Mouse (Mus musculus) heart, embryonic 15.5 days (tissue): Measurements from ENCODE around the gene Nlrp4c. TPM values are rescaled to one million over a fixed set of nuclear protein-coding genes. Genes with fewer than 3 reads are reported as not detected.
A peak's percentile ranks its signal among the peaks of the same experiment; 100 is the strongest.

Experiments
- ATAC-seq: fragments of 200-750 bp; cut with Nextera tagmentation; replicated peaks from 2 replicates; pipeline ENCODE4 v1.8.0; 2017; ENCODE audit warnings: low read depth, moderate TSS enrichment; ENCODE audit not compliant: insufficient number of reproducible peaks, insufficient read depth, low FRiP score
- H3K27ac ChIP-seq: fragments of 300-500 bp; sonication (generic); 2 replicates; pipeline ENCODE4 v1.5.1; 2015; ENCODE audit warnings: mild to moderate bottlenecking, inconsistent platforms
- H3K27me3 ChIP-seq: fragments of 300-500 bp; sonication (generic); 2 replicates; pipeline ENCODE4 v1.6.1; 2015; ENCODE audit warnings: inconsistent platforms
- H3K36me3 ChIP-seq: fragments of 300-500 bp; sonication (generic); 2 replicates; pipeline ENCODE4 v1.6.1; 2015; ENCODE audit warnings: mild to moderate bottlenecking, inconsistent platforms
- H3K4me1 ChIP-seq: fragments of 300-500 bp; sonication (generic); replicated peaks from 2 replicates; pipeline ENCODE4 v1.6.1; 2015; ENCODE audit warnings: inconsistent platforms
- H3K4me2 ChIP-seq: fragments of 300-500 bp; sonication (generic); 2 replicates; pipeline ENCODE4 v1.6.1; 2015; ENCODE audit warnings: inconsistent platforms, mild to moderate bottlenecking, moderate library complexity
- H3K4me3 ChIP-seq: fragments of 300-500 bp; sonication (generic); 2 replicates; pipeline ENCODE4 v1.5.1; 2015; ENCODE audit warnings: mild to moderate bottlenecking, inconsistent platforms
- H3K9ac ChIP-seq: fragments of 300-500 bp; sonication (generic); 2 replicates; pipeline ENCODE4 v1.6.1; 2015; ENCODE audit warnings: mild to moderate bottlenecking, inconsistent platforms
- H3K9me3 ChIP-seq: fragments of 300-500 bp; sonication (generic); replicated peaks from 2 replicates; pipeline ENCODE4 v1.6.1; 2016; ENCODE audit warnings: inconsistent platforms
- WGBS: fragments of 180-500 bp; shearing (Covaris S2); methylation state at CpG from one replicate; pipeline ENCODE4 v1.1.7; 2015; ENCODE audit warnings: mixed read lengths; 5-methylcytosine and 5-hydroxymethylcytosine counted together
- polyA plus RNA-seq: library from polyadenylated mRNA; unstranded; fragments of >200 nt; fragmentation: Nextera tagmentation; extraction: Ambion mirVana; gene quantifications from 2 replicates; pipeline ENCODE4 v1.2.1, GENCODE M21; 2015

The Nlrp4c gene
- polyA plus RNA-seq, 1 experiment from 2014 or later: not detected

DNA sequence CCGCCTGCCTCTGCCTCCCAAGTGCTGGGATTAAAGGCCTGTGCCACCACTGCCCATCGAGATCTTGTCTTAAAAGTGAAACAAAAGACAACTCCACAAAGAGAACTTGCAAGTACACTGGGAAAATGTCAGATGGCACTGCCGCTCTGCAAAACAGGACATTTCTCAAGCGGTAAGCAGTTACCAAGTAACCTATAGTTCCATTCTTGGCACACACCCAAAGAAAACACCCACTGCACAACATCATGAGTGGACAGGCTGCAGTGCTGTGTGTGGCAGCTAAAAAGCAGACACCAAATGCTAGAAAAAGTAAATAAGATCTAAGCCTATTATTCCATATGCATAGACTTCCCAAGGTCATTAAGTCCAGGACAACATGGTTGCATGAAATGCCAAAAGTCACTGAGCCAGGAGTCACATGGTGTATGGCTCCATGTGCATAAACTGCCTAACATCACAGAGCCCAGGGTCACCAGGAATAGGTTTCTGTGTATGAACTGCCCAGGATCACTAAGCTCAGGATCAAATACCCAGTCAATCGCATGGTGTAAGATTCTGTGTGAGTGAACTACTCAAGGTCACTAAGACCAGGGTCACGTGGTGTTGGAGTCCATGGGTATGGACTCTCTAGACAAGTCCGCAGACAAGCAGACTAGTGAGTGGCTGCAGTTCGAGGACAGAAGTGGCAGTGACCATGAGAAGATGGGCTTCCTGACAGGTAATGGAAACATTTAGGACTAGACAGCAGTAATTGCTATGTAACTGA, 100.6 kb downstream of the Nlrp4c start:
- H3K9ac ChIP-seq: no peak overlapping the region
- peak overlapping the region; percentile 78 for H3K27ac ChIP-seq
- no peaks in the 10 kb centered on the region for H3K9me3 ChIP-seq
- no peak overlapping the region for H3K4me3 ChIP-seq
- H3K4me1 ChIP-seq: peaks cover 70% of the 10 kb centered on the region
- no peaks in the 10 kb centered on the region for H3K27me3 ChIP-seq
- ATAC-seq: no peak
- WGBS: 69% methylated on average over 8 of the region's 8 CpGs
- H3K4me2 ChIP-seq: no peak overlapping the region
- peaks cover 6% of the 10 kb centered on the region; the same call in 1 of the 2 replicates for H3K36me3 ChIP-seq

DNA sequence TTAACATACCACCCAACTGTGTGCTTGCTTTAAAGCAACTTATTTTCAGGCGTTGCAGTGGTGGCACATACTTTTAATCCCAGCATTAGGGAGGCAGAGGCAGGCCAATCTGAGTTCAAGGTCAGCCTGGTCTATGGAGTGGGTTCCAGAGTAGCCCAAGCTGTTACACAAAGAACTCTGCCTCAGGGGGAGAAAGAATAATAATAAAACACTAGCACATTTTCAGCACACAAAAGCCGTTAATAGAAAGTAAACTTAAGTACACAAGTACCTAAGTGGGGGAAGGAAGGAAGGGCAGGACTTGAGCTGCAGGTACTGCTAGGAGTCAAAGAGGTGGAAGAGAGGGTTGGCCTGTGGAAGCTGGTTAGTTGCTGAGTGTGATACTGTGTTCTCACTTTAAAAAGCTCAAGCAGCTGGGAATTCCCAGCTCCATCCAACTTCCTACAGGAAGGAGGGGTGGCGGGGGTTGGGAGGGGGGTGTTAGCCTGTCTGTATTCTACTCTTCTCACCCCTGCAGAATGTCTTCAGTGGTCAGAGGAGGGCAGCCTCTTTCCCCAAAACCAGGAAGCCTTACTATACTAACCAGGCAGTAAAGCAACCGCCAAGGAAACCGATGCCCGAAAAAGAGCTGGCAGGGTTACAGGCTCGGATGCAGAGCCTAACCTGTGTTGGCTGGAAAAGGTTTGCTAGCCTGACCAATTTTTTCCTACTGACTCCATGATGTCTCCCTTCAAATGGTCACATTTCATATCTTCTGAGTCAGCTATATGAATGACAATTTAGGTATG, 101.4 kb downstream of the Nlrp4c start:
- WGBS: 46% methylated on average over 7 of the region's 7 CpGs
- H3K4me1 ChIP-seq: peaks cover 74% of the 10 kb centered on the region

DNA sequence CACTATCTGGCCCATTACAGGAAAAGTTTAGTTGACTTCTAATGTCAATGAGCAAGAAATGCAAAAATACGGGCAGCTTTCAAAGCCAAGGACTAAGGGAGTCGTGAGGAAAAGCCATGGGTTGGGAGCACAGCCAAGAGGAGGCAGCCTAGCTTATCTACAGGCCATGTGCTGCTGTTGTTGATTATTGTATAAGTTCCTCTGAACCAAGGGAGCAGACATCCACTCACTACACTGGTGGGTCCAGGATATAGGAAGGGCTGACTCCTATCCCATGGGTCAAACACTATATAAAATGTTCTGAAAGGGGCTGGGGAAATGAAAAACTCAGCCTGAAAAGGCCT, 102.0 kb downstream of the Nlrp4c start:
- Histone ChIP-seq H3K27me3 (no peaks in the 10 kb centered on the region), H3K4me2 (peak overlapping the region; percentile 32; the same call in 1 of the 2 replicates), H3K36me3 (peaks cover 3% of the 10 kb centered on the region; the same call in 1 of the 2 replicates), H3K9me3 (no peaks in the 10 kb centered on the region), H3K9ac (no peak overlapping the region), H3K4me1 (peaks cover 80% of the 10 kb centered on the region), H3K4me3 (no peak overlapping the region), H3K27ac (peak overlapping the region; percentile 78)
- ATAC-seq: peak; percentile 30; the same call in 1 of the 2 replicates
- WGBS: 8% methylated on average over 2 of the region's 2 CpGs

More for the DNA sequence above, 101.4 kb downstream of the Nlrp4c start:
- Histone ChIP-seq H3K4me2 (peak overlapping the region; percentile 32; the same call in 1 of the 2 replicates), H3K36me3 (peaks cover 6% of the 10 kb centered on the region; the same call in 1 of the 2 replicates), H3K4me3 (no peak overlapping the region), H3K27me3 (no peaks in the 10 kb centered on the region), H3K9me3 (no peaks in the 10 kb centered on the region), H3K9ac (no peak overlapping the region), H3K27ac (peak overlapping the region; percentile 78)
- ATAC-seq: peak; percentile 23; the same call in 1 of the 2 replicates

DNA sequence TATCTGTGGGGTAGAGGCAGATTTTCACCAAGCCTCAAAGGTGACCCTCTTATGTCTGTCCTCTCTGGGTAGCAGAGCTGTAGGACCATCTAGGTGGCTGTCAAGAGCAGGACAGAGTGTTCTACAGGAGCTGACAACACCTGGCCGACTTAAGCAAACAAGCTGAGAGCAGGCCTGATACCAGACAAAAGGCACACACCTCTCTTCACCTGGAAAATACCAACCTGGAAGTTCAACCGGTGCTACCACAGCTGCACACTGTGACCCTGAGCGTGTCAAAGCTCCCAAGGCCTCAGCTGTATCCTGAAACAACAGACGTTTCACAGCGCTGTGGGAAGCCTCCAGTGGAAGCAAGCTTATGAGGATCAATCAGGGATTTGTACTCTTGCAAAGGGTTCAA, 102.7 kb downstream of the Nlrp4c start:
- peak overlapping the region; percentile 78 for H3K27ac ChIP-seq
- no peaks in the 10 kb centered on the region for H3K27me3 ChIP-seq
- no peak overlapping the region for H3K9ac ChIP-seq

DNA sequence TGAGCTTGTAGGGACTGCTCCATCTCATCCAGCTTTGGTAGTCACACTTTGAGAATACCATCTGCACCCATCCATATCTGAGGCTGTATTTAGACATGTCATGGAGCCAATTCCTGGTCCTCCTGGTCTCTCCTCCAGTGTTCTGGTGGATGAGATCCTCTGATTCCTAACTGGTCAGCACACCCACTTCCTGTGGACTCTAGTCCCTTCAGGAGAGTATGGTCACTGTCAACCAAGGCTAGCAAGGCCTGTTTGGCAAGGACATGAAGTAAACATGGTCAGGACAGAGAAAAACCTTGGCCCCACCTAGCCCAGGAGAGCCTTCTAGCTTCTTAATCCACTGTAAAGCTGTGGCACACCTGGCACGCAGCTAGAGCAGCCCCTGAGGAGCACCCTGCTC, 106.3 kb downstream of the Nlrp4c start:
- WGBS: 88% methylated on average over 1 of the region's 1 CpGs
- Histone ChIP-seq H3K27ac (no peak overlapping the region), H3K36me3 (no peaks in the 10 kb centered on the region), H3K4me2 (no peak overlapping the region), H3K4me1 (peaks cover 76% of the 10 kb centered on the region), H3K9ac (no peak overlapping the region), H3K9me3 (no peaks in the 10 kb centered on the region), H3K4me3 (no peak overlapping the region), H3K27me3 (no peaks in the 10 kb centered on the region)
- no peak for ATAC-seq

More for the DNA sequence above, 102.7 kb downstream of the Nlrp4c start:
- Histone ChIP-seq H3K4me3 (no peak overlapping the region), H3K9me3 (no peaks in the 10 kb centered on the region), H3K4me1 (peaks cover 85% of the 10 kb centered on the region), H3K36me3 (no peaks in the 10 kb centered on the region), H3K4me2 (no peak overlapping the region)
- 59% methylated on average over 5 of the region's 5 CpGs for WGBS
- no peak for ATAC-seq

DNA sequence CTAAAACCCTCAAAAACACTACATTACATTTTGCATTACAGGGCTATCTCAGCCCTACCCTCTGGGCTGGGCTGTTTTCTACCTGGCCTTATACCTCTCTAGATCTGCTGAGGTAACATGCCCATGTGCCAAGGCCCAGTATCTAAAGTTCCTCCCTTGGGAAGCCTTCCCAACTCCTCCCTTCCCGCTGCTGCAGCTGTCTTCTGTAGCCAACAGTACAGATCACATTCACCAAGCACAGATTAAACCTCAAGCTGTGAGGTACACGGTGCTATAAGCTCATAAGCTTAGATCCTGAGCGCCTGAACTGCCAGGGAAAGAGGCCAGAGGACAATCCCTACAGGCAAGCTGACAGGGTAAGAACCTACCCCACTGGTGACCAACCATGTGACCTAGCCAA, 107.1 kb downstream of the Nlrp4c start:
- no peaks in the 10 kb centered on the region for H3K9me3 ChIP-seq
- H3K27ac ChIP-seq: no peak overlapping the region; the same call in 1 of the 2 replicates
- no peaks in the 10 kb centered on the region for H3K27me3 ChIP-seq
- H3K4me2 ChIP-seq: no peak overlapping the region
- H3K36me3 ChIP-seq: no peaks in the 10 kb centered on the region
- 67% methylated on average over 3 of the region's 3 CpGs for WGBS
- H3K4me3 ChIP-seq: no peak overlapping the region
- H3K9ac ChIP-seq: no peak overlapping the region
- ATAC-seq: no peak
- peaks cover 73% of the 10 kb centered on the region for H3K4me1 ChIP-seq

DNA sequence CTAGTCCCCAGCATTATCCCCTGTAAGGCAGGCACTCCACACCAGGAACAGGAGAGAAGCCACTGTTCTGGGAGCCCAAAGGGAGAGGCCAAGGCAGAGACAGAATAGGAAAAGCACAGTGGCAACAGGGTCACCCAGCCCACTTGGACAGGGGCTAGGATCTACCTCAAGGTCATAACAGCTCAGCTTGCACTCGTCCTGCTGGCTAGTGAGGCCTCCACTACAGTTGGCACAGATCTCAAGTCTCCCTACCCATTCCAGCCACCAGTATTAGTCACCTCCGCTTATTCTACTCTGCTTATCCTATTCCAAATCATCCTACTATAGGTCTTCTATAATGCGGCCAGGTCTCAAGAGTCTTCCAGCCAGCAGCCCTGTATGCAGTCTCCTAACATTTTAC, 108.2 kb downstream of the Nlrp4c start:
- peak overlapping the region; percentile 11; the same call in 1 of the 2 replicates for H3K27ac ChIP-seq
- no peaks in the 10 kb centered on the region for H3K36me3 ChIP-seq
- H3K9ac ChIP-seq: no peak overlapping the region
- WGBS: 76% methylated on average over 3 of the region's 3 CpGs
- peaks cover 62% of the 10 kb centered on the region for H3K4me1 ChIP-seq
- no peaks in the 10 kb centered on the region for H3K27me3 ChIP-seq
- H3K9me3 ChIP-seq: no peaks in the 10 kb centered on the region
- H3K4me3 ChIP-seq: no peak overlapping the region
- no peak for ATAC-seq
- H3K4me2 ChIP-seq: peak overlapping the region; percentile 16; the same call in 1 of the 2 replicates

DNA sequence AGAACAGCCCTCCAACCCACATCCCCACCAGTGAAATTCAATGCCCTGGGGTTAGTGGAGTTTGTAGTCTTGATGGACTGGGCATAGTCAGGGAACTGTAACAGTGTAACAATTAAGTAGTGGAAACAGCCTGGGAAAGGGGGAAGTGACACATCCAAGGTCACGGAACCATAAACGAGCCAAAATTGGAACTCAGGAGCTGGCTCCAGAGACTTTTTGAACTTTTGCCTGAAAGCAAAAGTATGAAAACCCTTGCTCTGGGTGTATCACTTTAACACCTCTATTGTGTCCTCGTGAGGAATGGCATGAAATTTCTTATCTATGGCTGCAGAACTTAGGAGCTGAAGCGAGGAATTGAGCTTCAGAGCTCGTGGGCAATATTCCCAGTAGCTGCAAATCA, 109.2 kb downstream of the Nlrp4c start:
- peak overlapping the region; percentile 96 for H3K27ac ChIP-seq

More for the DNA sequence above, 109.2 kb downstream of the Nlrp4c start:
- peak overlapping the region; percentile 83 for H3K9ac ChIP-seq
- ATAC-seq: no peak
- H3K27me3 ChIP-seq: no peaks in the 10 kb centered on the region
- H3K4me1 ChIP-seq: peaks cover 52% of the 10 kb centered on the region
- H3K36me3 ChIP-seq: no peaks in the 10 kb centered on the region
- H3K4me3 ChIP-seq: peak overlapping the region; percentile 85
- peak overlapping the region; percentile 74 for H3K4me2 ChIP-seq
- WGBS: 30% methylated on average over 5 of the region's 5 CpGs
- no peaks in the 10 kb centered on the region for H3K9me3 ChIP-seq

Other genes with a start within 250 kb of the Nlrp4c start
- not detected in 2 replicates for gene Vmn1r63, start 239.7 kb upstream of the Nlrp4c start, polyA plus RNA-seq
- not detected in 2 replicates for gene Vmn1r64, start 160.6 kb upstream of the Nlrp4c start, polyA plus RNA-seq
- not detected in 2 replicates for gene Vmn1r65, start 34.2 kb upstream of the Nlrp4c start, polyA plus RNA-seq
- 19.8 and 25.2 TPM in 2 replicates for gene Zfp787, start 110.8 kb downstream of the Nlrp4c start, polyA plus RNA-seq
- gene Zfp444, start 127.1 kb downstream of the Nlrp4c start, polyA plus RNA-seq: 29.9 and 38.5 TPM in 2 replicates
- gene Galp, start 151.9 kb downstream of the Nlrp4c start, polyA plus RNA-seq: not detected in 2 replicates
- not detected in 2 replicates for gene Zscan5b, start 177.1 kb downstream of the Nlrp4c start, polyA plus RNA-seq
- gene Epp13, start 207.5 kb downstream of the Nlrp4c start, polyA plus RNA-seq: not detected in 2 replicates
- gene Zfp667, start 241.4 kb downstream of the Nlrp4c start, polyA plus RNA-seq: 3.9 and 4.1 TPM in 2 replicates